Mouse (Mus musculus) urinary bladder, adult 2 months (tissue): ENCODE measurements around the gene Car4. TPM values are rescaled to one million over a fixed set of nuclear protein-coding genes. Genes with fewer than 3 reads are reported as not detected.

Experiments
- DNase-seq: peaks from one replicate; pipeline ENCODE4 v3.0.0; 2022; ENCODE audit warnings: low spot score
- polyA plus RNA-seq: library from polyadenylated mRNA; depleted of rRNA; stranded (reverse); fragments of >200 nt; gene quantifications from 2 replicates; pipeline ENCODE4 v1.2.3, GENCODE M21; 2012

Gene Car4
- polyA plus RNA-seq, 1 experiment: 0.58 TPM

DNA sequence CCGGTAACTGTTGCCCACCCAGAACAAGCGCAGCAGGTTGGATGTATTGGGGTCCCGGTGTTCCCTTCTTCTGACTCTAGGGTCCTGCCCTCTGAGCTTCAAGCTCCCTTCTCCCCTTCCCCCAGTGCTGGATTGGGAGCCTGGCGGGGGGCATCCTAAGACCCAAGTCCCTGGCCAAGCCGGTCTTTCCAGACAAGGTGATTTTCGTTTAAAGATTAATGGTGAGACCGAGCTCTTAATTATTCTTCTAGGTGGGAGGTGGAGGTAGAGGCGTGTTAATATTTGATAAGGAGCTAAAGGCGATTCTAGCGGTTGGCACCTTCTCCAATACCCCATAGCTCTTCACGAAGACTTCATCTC lies 665 bp downstream of the Car4 start:
- DNase-seq: no peak

DNA sequence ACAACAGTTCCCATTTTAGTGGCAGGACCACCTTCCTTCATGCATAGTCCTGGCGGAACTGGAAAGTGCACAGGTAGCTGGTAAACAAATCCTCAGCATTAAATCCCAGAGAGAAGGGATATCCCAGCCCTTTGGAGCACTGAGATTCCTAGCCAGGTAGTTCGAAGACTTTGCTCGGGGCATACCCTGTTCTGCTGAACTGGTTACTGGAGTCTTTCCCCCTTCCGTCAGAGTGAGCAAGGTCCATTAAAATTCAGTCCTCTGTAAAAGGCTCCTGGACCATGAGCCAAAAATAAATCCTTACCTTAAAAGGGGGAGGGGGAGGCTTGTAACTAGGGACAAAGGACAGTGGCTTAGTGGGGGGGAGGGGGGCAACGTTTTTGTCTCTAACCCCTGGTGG lies 1.6 kb downstream of the Car4 start:
- DNase-seq: no peak

DNA sequence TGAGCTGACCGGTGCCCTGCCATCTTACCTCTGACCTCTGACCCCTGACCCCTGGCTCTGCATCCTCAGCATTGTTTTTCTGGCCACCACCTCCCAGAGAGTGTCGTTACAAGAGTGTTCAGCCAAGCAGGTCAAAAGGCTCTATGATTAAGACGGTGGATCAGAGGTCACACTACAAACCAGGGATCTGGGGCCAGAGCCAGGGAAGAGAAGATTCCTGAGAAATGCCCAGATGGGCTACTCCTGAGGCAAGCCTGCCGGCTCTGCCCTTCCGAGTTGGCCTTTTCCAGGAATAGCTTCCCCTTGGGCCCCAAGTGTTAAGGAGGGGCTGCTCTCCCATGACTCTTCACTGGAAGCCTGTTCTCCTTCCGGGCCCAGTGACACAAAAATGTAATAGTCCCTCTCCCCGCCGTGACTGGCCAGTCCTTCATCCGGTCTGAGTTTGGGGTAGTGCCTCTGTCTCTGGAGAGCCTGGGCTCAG lies 2.2 kb downstream of the Car4 start:
- no peak for DNase-seq

DNA sequence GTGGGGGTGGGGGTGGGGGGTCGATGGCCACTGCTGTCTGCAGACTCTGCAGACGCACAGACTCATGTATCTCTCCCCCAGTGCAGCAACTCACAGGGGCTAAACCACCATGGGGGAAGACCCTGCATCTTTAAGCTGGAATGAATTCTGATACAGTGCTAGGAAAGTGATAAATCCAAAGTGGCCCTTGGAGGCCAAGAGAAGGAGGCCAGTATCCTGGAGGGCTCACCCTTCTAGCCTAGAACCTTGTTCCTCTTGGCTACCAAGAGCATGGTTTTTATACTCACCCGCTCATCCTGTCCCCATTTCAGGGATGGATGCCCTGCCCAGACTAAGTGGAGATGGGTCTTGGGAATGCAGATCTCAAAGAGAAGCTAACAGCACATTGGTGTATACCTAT lies 2.7 kb downstream of the Car4 start:
- DNase-seq: no peak

DNA sequence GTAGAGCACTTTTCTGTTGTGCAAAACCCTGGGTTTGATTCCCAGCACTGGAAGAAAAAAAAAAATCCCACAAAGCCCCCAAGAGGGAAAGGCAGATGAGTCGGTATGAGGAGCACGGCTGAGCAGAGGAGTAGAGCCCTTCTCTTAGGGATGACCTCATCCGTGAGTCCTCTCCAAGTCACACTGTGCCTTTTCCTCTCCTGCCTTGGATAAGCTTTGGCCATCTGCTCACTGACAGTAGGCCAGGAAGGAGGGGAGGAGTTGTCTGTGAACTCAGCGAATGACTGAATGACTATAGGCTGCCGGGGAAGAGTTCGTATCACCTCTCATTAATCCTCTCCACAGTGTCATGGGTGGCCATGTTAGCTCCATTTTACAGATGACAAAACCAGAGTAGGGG lies 3.2 kb downstream of the Car4 start:
- no peak for DNase-seq

DNA sequence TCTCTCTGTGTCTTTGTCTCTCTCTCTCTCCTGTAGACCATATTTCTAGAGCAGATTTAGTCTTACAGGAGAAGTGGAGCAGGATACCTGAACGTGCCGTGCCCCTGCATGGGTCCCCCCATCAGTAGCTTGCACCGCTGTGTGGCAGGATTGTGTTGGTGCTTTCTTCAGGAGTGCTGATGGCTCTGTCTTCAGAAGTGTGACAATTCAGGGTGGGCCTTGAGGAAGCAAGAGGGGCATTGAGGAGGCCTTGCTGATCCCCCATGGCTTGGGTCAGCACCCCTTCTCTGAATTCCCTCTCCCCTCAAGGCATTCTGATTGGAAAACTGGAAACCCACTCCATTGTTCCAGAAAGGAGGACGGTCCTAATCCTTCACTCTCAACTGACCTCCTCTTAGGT lies 4.0 kb downstream of the Car4 start:
- no peak for DNase-seq

DNA sequence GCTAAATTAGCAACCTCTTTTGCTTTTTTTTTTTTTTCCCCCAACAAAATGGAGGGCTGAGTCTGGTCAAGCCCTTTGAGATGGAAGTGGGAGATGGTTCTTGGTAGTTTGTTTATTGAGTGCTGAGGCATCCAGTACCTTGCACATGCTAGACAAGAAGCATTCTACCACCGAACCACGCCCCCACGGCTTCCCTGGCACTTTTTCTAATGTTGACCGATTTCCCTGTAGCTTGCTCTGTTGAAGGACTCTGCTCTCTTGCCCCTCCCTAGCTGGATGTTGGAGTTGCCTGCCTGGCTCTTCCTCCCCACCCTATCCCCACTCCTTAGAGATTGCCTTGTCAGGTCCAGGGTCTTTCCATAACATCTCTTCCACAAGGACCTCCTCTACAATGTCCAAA lies 5.0 kb downstream of the Car4 start:
- no peak for DNase-seq

DNA sequence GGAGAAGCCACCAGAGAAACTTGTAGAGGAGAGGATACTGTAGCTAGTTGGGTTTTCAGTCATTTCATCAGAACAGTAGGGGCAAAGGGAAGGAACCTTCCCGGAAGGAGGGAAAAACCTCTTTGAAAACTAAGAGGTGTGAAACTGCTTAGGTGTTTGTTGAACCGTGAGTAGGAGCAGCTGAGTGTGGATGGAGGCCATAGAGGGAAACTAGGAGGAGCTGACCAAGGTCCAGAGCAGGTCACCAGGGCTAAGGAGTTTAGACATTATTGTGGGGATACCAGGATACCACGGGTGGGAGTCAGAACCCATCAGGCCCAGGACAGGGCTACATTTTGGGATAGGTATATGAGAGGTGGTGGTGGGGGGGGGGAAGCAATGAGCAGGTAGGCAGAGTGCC lies 6.0 kb downstream of the Car4 start:
- no peak for DNase-seq

DNA sequence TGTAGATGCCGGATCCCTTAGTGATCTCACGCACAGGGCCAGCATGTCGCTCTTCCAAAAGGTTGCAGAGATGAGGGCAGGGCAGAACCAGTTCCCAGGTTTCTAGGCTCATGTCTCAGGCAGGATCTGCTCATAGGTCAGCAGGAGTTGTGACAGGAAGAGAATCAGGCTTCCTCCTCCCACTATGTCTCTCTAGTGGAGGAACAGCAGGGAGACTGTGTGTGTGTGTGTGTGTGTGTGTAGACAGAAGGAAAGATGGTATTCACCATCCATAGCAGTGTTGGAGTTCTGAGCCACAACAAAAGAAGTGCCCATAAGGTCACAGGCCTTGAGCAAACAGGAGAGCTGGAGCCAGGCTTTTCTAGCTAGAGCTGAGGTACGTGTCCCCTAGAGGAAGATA lies 9.1 kb downstream of the Car4 start:
- DNase-seq: no peak

DNA sequence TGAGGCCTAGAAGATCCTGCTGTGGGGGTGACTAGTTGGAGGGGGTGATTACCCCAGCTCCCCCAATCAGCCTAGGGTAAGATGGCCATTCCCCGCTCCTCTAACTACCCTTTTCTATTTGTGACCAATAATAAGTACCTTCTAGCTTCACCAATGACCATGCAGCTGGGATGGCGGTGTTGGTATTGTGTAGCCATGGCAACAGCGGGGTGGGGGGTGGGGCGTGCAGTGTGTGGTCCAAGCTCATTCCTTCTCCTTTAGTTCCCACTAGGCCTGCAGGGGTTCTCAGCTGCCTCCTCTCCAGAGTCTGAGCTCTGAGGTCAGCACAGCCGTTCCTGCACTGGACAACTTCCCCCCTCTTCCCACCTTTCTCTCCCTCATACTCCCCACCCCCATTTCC lies 9.5 kb downstream of the Car4 start:
- DNase-seq: no peak

DNA sequence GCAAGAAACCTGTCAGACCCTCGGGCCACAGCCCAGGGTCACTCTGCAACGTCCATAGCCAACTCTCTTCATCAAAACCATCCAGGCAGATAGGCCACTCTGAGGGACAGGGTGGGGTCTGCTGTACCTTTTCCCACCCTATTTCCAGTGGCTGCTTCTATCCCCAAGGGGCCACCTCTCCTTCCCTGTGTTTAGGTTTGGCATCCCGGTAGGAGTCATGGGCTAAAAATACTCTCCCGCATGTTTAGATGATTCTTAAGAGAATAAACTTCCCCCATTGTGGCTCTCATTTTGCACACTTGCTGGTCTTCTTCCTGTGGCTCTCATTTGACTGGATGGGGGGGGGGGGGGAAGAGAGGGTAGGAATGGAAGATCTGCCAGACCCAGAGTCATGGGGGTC lies 10.7 kb downstream of the Car4 start:
- no peak for DNase-seq

DNA sequence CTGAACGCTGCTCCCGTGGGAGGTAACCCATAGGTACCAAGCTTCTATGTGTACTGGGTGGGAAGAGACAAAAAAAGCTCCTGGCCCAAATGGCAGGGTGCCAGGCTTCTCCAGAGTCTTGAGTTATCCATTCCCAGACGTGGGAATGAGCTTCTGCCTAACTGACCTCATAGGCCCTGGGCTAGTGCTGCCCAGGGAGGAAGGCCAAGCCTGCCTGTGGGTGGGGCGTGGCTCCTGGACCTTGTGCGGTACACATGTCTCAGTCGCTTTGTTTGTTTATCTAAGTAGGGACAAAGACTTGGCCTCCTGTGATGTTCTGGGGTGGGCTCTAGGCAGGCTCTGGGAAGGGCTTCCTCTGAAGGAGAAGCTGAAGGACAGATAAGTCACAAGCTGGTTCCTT lies 11.2 kb downstream of the Car4 start:
- no peak for DNase-seq

DNA sequence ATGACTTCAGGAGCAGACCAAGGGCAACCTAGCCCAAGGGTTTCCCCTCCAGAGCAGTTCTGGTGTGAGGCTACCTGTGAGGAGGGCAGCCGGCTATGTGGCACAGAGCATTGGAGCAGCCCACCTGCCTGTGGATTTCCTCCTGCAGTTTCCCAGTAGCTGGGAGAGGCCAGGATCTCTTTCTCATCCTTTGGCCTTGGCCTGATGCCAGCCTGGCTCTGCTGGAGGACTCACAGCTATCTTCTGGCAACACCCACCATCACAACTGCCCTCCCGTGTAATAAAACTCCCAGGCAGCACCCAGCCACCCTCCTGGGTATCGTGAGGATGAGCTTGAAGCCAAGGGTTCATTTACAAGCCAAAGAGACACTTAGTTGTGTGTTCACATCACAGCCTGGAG lies 14.5 kb downstream of the Car4 start:
- no peak for DNase-seq

DNA sequence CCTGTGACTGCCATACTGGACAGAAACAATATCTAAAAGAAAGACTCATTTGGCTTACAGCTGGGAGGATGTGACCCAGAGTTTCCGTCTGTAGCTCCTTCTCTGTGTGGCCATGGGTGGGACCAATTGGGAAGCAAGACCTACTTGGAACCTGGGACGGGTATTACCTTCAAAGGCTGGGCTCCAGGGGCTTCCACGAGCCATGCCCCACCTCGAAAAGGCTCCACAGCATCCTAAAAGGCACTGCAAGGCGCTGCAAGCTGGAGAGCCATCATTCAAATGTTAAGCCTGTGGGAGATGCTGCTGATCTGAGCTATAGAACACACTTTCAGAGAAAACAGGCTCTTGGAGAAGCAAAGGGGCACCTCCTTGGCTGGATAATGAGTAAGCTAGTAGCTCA lies 16.1 kb downstream of the Car4 start:
- no peak for DNase-seq

DNA sequence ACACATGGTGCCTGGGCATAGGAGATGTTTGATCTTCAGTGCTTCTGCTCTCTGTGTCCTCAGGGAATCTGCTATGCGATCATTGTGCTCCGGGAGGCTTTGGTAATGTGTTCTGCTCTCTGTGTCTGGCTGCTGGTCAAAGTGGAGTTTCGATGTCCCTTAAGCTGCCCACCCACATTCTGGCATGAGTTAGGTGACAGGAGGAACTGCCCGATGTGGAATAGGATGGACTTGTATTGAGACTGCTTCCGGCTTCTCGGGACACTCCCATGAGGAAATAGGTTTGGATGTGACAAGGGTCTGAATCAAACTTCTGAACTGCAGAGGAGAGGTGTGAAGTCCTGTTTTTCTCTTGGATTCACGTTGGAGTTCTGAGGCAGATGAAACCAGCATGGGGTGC lies 17.0 kb downstream of the Car4 start:
- no peak for DNase-seq

DNA sequence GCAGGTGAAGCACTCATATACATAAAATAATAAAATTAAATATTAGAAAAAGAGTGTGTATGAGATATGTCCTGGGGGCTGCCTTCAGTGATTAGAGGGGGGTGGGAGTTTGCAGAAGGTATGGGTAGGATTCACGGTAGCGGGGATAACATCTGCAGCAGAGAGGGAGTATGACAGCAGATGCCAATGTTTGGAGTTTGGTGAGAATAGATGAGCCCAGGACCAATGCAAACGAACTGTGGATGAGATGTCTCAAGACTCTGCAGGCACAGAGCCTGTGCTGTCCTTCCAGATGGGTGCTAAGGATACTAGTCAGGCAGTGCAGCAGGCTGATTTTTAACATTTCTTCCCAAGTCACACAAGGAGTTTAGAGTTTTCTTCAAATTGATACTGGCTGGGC lies 19.1 kb downstream of the Car4 start:
- no peak for DNase-seq

DNA sequence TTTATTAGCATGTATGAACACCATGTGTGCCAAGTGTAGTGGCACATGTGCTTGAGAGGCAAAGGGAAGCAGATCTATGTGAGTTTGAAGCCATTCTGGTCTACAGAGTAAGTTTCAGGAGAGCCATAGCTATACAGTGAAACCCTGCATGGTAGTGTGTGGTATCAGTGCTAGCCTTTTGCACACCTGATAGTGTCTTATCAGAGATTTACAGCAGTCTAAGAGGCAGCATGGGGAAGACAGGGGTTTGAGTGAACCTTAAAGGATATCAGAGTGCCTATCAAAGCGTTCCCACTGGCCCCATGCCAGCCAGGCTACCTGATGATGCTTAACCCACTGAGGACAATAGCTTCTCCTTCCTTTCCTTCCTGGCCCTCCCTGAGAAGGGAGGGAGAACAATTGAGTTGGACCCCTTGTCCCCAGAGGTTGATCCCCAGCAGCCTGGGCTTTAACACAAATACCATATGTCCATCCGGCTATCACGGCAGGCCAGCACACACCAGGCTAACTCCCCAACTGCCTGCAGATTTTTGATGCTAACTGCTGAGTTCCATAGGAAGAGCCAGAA lies 19.9 kb downstream of the Car4 start:
- DNase-seq: no peak

DNA sequence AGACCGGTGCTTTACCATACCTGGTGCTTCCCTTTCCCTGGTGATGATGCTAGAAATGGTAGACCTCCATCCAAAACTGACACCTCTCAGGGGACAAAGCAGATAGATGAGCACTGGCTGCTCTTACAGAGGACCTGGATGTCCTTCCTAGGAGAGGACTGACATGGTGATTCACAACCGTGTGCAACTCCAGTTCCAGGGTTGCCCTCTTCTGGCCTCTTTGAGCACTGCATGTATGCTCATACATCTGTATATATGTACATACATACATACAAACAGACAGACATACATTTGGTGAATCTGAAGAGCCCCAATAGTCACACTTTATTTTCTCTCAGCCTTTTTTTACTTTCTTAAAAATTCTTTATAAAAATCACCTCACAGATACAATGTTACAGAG lies 20.5 kb downstream of the Car4 start:
- no peak for DNase-seq

DNA sequence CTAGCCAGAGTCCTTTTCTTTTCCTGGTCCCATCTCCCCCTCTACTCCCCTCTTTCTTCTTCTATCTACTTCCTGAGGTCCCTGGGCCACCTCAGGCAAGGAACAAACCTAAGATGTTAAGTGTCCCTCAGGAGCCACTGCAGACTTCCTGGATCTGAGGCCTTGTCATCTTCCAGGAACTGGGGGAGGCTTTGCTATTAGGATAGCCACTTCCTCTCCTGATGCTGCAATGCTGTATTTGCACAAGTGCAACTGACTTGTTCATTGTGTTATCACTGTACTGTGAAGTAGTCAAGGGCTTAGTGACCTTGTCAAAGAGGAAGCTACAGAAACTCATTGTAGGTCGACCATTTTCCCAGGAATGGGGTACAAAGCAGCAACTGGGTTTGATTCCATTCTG lies 21.8 kb downstream of the Car4 start:
- no peak for DNase-seq

DNA sequence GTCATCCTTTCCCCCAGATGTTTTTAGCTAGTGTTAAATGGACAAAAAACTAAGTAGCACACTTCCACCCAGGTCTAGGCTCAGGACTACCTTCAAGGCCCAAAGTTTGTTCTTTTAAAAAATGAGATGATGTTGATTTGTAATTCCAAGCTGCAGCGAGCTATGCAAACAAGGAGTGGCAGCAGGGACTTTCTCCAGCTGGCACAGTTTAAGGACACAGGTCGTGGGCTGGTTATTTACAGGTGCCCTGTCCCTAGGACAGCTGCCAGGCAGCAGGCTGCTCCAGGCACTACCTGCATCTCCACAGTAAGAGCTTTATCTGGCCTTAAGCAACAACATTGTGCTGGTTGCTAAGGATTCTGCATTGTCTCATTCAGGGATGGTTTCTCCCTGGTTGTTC lies 23.1 kb downstream of the Car4 start:
- DNase-seq: no peak

DNA sequence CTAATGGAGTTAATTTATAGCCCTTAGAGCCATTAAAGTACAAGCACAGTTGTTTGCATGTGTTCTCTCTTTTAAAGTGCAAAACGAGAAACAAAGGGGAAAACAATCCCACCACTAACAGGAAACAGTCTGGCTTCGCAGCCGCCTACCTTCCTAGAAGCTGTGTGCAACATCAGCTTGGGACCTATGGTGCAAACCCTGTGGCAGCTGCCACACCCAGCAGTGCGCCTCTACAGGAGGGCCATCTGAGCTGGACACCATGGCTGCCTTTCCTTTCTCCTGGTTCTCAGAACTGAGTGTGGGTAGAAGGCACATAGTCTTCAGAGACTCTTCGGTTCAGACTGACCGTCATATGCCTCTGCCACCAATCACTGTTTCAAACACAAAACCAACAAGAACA lies 27.8 kb downstream of the Car4 start:
- no peak for DNase-seq

DNA sequence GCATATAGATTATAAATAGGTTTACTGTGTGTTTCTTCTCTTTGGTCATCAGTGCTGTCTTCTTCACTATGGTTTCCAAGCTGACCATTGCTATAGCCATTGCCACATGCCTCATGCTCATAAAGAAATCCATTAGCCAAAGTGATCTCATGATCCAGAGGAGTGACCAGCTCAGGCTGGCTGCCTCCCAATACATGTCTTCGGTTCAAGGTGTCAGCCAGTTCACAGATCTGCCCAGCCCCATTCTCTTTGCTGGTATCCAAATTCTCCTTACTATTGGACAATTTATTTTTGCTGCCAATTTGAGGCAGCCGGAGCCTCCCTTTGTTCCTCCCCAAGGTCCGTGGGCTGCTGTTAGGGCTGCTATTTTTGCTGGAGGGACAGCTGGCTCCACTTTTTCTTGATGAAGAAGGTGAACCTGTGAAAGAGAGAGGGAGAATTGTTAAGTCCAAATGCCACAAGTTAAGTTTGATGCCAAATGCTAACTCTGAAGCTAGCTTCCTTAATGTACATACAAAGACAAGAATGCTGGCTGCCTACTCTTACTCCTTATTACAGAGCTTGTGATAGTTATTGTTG lies 30.8 kb downstream of the Car4 start:
- DNase-seq: no peak

DNA sequence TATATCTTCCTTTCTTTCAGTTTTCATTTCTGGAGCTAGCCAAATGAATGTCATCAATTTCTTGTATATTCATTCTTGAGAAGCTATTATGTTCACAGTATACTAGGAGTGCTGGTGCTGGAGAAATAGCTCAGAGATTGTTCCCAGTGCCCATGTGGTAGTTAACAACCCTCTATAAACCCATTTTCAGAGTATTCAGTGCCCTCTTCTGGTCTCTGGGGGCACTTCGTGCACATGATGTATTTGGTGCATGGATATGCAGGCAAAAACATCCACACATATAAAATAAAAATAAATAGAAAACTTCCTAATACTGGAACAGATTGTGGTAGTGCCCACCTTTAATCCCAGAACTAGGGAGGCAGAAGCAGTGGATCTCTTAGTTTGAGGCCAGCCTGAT lies 35.4 kb downstream of the Car4 start:
- DNase-seq: no peak

DNA sequence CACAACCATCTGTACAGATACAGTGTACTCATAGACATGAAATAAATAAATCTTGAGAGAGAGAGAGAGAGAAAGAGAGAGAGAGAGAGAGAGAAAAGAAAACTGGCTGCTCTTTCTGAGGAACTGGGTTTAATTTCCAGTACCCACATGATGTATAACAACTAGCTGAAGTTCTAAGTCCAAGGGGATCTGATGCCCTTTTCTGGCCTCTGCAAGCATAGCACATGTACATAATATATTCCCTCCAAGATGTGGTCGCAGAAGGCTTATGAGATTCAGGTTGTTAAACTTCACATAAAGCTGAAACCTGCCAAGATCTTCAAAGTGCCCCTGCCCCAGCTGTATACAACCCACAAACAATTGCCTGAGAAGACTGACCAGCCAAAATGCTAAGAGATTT lies 37.7 kb downstream of the Car4 start:
- no peak for DNase-seq

DNA sequence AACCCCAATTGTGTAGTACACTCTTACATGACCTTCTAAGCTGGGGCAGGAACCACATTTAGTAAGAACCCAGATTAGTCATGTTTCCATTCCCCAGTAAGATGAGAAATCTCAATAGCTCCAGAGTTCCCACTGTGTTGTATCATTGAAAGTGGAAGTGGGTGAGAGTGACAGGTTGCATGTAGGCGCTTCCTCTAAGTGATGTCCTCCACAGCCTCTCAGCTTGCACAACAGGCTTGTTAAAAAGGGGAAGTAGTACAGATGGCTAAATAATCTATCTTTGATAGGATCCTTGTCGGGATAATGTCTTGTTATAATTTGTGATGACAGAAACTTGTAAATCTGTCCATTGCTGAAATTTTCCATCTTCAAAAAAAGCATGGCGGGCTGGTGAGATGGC lies 46.0 kb downstream of the Car4 start:
- no peak for DNase-seq
